Mouse (Mus musculus): ENCODE measurements around the gene Fbxl16. TPM values are rescaled to one million over a fixed set of nuclear protein-coding genes. Genes with fewer than 3 reads are reported as not detected.

Fbxl16 gene
- total RNA-seq, 2 experiments from 2014 or later, result 1.4 to 2.2 TPM

DNA sequence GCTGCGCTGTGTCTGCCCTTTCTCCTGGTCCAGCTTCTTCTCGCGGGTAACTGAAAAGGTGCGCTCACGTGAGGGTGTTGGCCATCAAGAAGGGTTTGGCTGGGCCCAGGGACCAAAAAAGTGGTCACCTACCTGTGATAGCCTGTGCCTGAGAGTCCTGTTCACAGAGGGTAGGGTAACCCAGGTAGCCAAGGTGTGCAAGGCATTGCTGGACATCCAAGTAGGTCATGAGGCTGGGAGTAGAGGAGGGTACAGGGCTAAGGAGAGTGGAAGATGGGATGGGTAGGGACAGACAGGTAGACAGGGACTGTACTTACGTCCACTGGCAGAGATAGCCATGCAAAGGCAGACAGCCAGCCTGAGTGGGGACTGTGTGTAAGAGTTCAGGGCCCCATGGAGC, 31.6 kb downstream of the Fbxl16 start:
- DNase-seq, result no peak
- no peak for TF ChIP-seq CTCF (IDR thresholded peaks at IDR 0.05)
- intact Hi-C loops (cut with DNase I), result no loop called here
- Histone ChIP-seq H3K27ac (peak overlapping the region; percentile 99), H3K4me3 (no peak overlapping the region)

DNA sequence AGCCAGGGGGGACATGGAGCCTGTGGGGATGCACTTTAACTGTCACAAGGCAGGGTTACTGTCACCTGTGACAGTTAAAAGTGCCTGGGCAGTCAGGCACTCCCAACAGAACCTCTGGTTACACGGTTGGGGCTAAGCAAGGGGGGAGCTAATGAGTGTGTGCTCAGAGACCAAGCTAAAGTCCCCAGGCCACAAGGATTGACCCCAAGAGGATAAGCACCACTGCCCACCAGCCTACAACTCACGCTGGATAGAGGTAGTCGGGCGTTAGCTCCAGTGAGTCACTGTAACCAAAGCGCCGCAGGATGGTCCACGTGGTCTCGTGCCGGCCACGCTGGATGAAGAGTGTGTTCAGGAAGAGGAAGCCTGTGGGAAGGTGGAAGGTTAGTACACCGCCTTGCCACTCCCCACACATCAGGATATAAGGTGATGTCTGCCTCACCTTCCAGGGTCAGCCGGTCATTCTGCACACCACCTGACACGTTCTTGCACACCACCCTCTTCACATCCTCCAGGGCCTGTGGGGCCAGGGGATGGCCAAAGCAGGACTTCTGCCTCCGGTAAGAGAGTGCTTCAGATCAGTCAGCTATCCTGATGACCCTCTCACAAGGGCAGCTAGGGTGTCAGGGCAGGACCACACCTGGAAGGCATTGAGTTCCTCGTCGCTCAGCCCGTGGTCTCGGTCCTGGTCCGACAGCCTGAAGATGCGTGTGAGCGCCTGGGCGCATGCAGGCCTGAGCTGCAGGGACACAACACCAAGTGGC, 32.4 kb downstream of the Fbxl16 start, which contains the start of gene Gm20683:
TSS of gene Gm20683 (minus strand) at position 647 of the 764 bp plus-strand sequence.
- Histone ChIP-seq H3K4me3 (no peak within 1 kb of the TSS), H3K27ac (peak within 1 kb of the TSS; percentile 99; the same call in 1 of the 2 replicates)
- TF ChIP-seq CTCF (IDR thresholded peaks at IDR 0.05), result no peak
- DNase-seq, result no peak
- intact Hi-C loops (cut with DNase I), result no loop called here

DNA sequence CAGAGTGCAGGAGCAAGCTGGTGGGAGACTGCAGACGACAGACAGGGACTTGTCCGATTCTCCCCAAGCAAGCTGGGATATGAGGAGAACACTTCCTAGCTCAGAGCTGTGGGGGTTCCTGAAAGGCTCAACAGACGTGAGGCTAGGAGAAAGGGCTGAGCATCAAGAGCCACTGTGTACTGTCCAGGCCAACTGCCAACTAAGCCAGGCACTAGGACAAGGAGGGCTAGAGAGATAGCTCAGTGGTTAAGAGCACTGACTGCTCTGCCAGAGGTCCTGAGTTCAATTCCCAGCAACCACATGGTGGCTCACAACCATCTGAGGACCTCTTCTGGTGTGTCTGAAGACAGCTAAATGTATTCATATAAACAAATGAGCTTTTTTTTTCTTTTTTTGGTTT, 33.6 kb downstream of the Fbxl16 start:
- Histone ChIP-seq H3K4me3 (no peak overlapping the region), H3K27ac (no peak overlapping the region)
- TF ChIP-seq CTCF (IDR thresholded peaks at IDR 0.05), result no peak
- intact Hi-C loops (cut with DNase I), result no loop called here
- no peak for DNase-seq

DNA sequence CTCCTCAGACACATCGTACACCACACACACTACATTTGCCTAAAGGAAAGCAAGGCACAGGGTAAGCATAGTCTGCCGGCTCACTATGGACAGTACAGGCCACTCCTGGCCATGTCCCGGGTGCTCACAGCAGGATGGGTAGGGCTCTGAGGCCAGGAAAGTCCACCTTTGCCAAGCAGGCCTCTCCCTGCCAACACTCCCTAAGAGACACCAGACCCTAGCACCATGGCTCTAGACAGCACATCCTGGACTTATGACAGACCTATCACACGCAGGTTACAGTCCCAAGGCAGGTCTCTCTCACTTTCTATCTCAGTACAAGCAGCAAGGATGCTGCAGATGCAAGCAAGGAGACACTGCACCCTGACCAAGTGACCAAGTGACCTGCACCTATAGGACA, 34.2 kb downstream of the Fbxl16 start:
- no peak for TF ChIP-seq CTCF (IDR thresholded peaks at IDR 0.05)
- H3K27ac ChIP-seq, result peak overlapping the region; percentile 97
- peak; percentile 38 for DNase-seq

DNA sequence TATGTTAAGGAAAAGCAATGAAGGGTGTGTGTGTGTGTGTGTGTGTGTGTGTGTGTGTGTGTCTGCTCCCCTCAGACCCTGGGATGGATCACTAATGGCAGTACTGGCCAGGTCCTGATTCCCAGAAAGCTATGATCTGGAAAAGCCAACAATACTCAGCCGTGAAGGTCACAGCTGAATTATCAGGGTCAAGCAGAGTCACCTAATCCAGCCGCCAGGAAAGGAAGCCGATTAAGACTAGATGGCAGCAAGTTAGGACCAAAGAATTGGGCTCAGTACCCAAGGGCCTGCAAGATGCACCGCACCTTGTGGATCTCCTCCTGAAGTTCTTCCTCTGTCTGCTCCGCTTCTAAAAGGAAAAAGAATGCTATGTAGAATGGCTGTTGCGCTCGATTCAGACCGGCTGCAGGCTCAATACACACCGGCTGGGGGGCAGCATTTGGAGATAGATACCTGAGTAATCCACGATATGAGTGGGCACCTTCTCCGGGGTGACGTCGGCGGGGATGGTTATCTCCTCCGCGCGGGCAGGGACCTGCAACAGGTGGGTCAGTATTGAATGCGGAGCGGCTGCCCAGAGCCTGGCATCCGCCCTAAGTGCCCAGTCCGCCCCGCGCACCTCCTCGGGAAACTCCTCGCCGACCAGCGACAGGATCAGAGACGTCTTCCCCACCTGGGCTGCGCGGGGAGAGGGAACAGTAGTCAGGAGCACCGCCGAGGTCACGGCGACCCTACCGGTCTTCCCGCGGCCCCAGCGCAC, 34.9 kb downstream of the Fbxl16 start:
- H3K4me3 ChIP-seq, result peak overlapping the region; percentile 98
- peak overlapping the region; percentile 97 for H3K27ac ChIP-seq
- no peak for TF ChIP-seq CTCF (IDR thresholded peaks at IDR 0.05)
- intact Hi-C loops (cut with DNase I), result loop anchor here (2.0 kb wide), 1 partner anchor 17 kb away; the partner anchor contains the start of gene Wdr90
- DNase-seq, result no peak

More for the DNA sequence above, 34.2 kb downstream of the Fbxl16 start:
- intact Hi-C loops (cut with DNase I), result no loop called here
- H3K4me3 ChIP-seq, result peak overlapping the region; percentile 98

DNA sequence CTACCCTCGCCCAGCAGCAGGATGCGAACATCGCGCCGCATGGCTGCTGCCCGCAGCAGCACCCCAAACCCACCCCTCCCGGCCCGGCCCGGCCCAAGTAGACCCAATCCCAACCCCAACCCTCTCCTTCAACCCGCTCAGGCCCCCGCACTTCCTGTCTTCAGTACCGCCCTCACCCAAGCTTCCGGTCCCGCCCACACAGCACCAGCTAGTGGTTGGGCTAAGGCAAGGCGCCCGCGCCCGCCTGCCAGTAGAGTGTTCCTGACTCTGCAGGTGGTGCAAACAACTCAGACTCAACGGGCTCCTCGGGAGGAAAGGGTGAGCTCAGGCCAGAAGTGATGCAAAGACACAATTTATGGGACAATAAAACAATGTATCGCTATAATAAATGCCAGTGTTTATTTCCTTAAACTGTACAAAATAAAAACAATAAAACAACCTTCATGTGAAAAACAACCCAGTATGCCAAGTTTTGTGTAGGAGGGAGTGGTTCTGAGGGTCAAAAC, 35.6 kb downstream of the Fbxl16 start, which contains the start of gene Rhot2:
TSS of gene Rhot2 (minus strand) at position 456 of the 506 bp plus-strand sequence.
- peak within 1 kb of the TSS; percentile 97 for H3K27ac ChIP-seq
- TF ChIP-seq CTCF (IDR thresholded peaks at IDR 0.05), result peak; percentile 59
- peak; percentile 98 for DNase-seq
- peak within 1 kb of the TSS; percentile 98 for H3K4me3 ChIP-seq
- intact Hi-C loops (cut with DNase I), result loop anchor here (2.0 kb wide), 1 partner anchor 16 kb away; the partner anchor contains the start of gene Wdr90

DNA sequence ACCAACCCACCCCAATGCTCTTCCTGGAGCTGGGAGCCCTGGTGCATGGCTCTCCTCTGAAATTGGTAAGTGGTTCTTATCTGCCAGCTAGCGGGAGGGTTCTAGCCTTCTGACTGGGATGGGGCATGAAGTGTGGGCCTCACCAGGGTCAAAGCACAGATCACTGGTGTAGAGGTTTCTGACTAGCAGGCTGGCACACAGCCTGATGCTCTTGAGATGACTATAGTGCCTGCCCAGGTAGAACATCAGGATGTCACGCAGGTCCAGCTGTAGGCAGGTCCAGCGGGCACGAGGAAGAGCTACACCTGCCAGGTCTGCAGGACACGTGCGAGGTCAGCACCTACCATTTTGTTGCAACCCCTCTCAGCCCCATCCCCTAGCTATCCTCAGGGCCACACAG, 51.3 kb downstream of the Fbxl16 start:
- Histone ChIP-seq H3K4me3 (no peak overlapping the region), H3K27ac (no peak overlapping the region)
- no peak for DNase-seq
- TF ChIP-seq CTCF (IDR thresholded peaks at IDR 0.05), result no peak
- intact Hi-C loops (cut with DNase I), result loop anchor here (2.0 kb wide), 1 partner anchor 15 kb away; the partner anchor contains the start of gene Rhot2

DNA sequence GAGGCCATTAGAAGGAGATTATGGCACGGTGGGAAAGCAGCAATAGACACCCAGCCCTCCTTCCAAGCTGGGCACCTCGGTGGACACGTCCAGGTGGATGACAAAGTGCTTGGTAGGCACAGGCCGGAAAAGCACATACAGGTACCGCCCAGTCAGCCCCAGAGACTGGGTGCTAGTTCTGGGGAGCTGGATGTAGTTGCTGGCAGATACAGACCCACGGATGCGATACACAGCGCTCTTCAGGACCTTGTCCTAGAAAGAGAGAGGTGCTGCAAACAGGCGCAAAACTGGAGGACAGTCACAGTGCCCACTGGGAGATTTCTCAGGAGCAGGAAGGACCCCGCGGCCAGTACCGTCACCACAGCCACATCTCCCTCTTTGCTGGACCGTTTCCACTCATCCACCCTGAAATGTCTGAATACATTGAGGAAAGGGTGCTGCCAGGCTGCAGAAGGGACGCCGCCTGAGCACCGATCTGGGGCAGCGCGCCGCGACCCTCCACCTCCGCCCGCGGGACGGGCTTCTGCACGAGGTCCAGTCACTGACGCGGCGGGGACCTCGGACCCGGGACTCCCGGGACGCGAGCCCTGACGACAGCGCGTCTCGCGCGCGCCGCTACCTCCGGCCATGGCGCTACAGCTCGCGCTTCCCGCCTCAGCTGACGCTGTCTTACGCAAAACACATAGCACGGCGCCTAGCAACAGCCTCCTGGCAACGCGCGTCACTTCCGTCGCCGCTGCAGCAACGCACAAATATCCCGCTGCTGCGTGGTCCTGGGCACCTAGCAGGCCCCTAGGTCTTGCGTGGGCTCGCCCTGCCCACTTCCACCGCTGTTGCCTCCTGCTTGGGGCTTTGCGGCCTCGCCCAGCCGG, 52.2 kb downstream of the Fbxl16 start, which contains the start of gene Wdr90:
TSS of gene Wdr90 (minus strand) at position 670 of the 872 bp plus-strand sequence.
- peak within 1 kb of the TSS; percentile 93 for H3K4me3 ChIP-seq
- peak; percentile 37; the same call in 1 of the 2 replicates for TF ChIP-seq CTCF (IDR thresholded peaks at IDR 0.05)
- DNase-seq, result peak; percentile 94
- peak within 1 kb of the TSS; percentile 94 for H3K27ac ChIP-seq
- intact Hi-C loops (cut with DNase I), result loop anchor here (2.0 kb wide), 1 partner anchor 16 kb away; the partner anchor contains the start of gene Rhot2

DNA sequence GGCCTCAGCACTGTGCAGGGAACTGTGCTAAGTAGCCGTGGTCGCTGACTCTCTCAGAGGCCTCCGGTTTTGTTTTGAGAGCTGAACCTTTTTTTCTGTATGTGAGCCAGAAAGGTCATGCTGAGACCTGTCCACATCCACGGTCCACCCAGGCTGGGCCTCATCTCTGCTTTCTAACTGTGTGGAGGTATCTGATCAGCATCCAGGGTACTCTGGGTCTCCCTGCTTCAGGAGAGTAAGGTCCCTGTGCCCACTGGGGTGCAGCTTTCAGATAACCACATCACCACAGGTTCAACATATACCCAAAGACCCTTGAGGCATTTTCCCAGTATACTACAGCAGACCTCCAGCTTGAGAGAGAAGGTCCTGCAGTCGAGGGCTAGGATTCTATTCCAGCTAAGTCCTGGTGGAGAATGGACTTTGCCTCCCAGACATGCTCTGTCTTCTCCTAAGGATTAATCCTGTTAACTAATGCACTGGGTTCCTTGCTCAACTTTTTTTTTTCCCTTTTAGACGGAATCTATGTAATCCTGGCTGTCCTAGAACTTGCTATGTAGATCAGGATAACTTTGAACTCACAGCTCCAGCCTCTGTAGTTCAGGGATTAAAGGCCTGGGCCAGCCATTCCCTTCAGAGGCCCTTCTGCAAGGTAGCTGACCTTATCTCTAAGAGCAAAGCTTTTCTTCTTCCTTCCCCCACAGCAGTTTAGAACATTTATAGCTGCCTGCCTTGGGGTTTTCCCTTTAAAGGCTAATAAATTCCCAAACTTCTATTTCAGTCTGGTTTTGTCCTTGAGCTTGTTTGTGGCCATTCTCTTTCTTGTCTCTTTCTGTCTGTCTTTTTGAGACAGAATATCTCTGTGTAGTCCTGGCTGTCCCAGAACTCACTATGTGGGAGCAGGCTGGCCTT, 53.1 kb downstream of the Fbxl16 start:
- H3K27ac ChIP-seq, result peak overlapping the region; percentile 94
- H3K4me3 ChIP-seq, result peak overlapping the region; percentile 93
- intact Hi-C loops (cut with DNase I), result loop anchor here (2.0 kb wide), 1 partner anchor 17 kb away; the partner anchor contains the start of gene Rhot2
- no peak for DNase-seq
- no peak for TF ChIP-seq CTCF (IDR thresholded peaks at IDR 0.05)

DNA sequence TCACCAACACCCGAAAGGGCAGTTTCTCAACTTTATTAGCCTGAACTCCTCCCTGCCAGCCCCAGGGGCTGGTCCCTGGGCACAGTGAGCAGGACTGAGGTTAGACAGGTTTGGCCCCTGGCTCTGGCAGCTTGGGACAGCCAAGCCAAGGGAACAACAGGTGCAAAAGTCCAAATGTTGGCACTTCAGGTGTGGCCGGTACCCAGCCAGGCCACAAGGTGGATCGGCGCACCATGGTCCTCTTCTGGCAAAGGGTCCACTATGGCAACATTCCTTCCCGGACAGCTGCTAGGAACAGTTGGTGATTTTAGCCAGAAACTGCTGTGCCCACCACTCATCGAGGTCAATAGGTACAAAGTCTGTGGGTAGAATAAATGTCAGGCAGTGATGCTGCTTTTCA, 54.8 kb downstream of the Fbxl16 start:
- no peak overlapping the region for H3K4me3 ChIP-seq
- TF ChIP-seq CTCF (IDR thresholded peaks at IDR 0.05), result no peak
- peak; percentile 26 for DNase-seq
- intact Hi-C loops (cut with DNase I), result no loop called here
- no peak overlapping the region for H3K27ac ChIP-seq

DNA sequence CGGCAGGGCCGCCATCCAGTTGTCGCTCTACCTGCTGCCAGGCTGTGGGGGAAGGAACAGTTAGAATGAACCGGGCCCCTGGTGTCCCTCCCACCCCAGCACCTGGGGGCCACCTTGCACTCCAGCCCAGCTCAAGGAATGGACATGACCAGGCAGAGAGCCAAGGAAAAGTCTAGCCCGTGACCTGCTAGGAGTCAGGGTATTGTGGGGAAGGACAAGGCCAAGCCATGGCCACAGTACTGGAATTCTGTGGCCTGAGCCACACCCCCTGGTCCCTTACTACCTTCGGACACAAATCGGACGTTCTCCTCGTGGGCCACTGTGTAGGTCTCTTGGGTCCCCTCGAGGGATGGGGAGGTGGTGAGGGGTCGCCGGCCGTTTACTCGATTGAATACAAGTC, 55.4 kb downstream of the Fbxl16 start:
- intact Hi-C loops (cut with DNase I), result no loop called here

More for the DNA sequence above, 55.4 kb downstream of the Fbxl16 start:
- no peak for TF ChIP-seq CTCF (IDR thresholded peaks at IDR 0.05)
- DNase-seq, result peak; percentile 24
- Histone ChIP-seq H3K27ac (no peak overlapping the region), H3K4me3 (no peak overlapping the region)
